In the genomic region with DNA sequence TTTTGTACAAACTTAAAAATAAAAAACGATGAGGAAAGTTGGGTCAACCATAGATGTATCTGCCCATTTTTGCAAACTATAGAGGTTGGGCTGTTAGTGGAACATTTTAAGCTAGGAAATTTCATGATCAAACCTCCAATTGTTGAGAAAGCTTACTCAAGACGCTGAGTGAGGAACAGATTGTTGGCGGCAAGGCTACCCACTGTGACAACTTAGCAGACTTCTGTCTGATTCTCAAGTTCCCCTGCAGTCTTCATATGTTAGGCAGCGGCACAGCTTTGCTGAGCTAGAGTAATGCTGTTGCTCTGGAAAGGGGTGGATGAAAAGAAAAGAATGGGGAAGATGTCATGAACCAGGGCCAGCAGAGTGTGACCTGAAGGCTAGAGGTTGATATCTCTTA, we compare ENCODE assay signal across 23 mouse cellular contexts. TPM values are rescaled to one million over a fixed set of nuclear protein-coding genes. Genes with fewer than 3 reads are reported as not detected.
A peak's percentile ranks its signal among the peaks of the same experiment; 100 is the strongest.
DNase-seq lines count a peak whose midpoint lies in the region; TF ChIP-seq lines count a peak whose summit lies in the region.
"Had no signal": no experiment of that assay in that cellular context is flagged by ENCODE, and none has a peak within 500 bp of the region (broad histone marks: within the 10 kb centered on the region; RNA-seq: fewer than 3 reads in every experiment).

No protein-coding gene starts in this region.

- whole genome bisulfite sequencing in embryonic facial prominence, embryonic 10.5 days: 83% methylated on average over 4 of the region's 4 CpGs

- intact Hi-C loops in heart, postnatal 14 days (cut with DNase I): no loop called here
- intact Hi-C loops in left cerebral cortex, postnatal 4 days (cut with DNase I): no loop called here
- intact Hi-C loops in left cerebral cortex, adult 2 months (cut with DNase I): no loop called here

- no peak overlapping the region for H3K27ac ChIP-seq in left cerebral cortex, adult 2 months
- H3K27ac ChIP-seq in embryonic facial prominence, embryonic 10.5 days (replicated peaks): no peak overlapping the region
- H3K27ac ChIP-seq: forebrain, embryonic 10.5 days; heart, adult 2 months; heart, embryonic 13.5 days; hindbrain, embryonic 12.5 days; limb, embryonic 12.5 days; liver, embryonic 12.5 days; neural tube, embryonic 12.5 days had no signal

- H3K27me3 ChIP-seq in embryonic facial prominence, embryonic 10.5 days (replicated peaks; ENCODE audit: low read depth, poor library complexity, severe bottlenecking): no peaks in the 10 kb centered on the region
- H3K27me3 ChIP-seq: heart, embryonic 13.5 days; hindbrain, embryonic 12.5 days; limb, embryonic 12.5 days; liver, embryonic 12.5 days; neural tube, embryonic 12.5 days had no signal

- H3K9me3 ChIP-seq in embryonic facial prominence, embryonic 10.5 days: no peaks in the 10 kb centered on the region
- H3K9me3 ChIP-seq: forebrain, embryonic 10.5 days; heart, embryonic 13.5 days; hindbrain, embryonic 12.5 days; limb, embryonic 12.5 days; liver, embryonic 12.5 days; neural tube, embryonic 12.5 days had no signal

- H3K36me3 ChIP-seq in embryonic facial prominence, embryonic 10.5 days (replicated peaks): no peaks in the 10 kb centered on the region
- H3K36me3 ChIP-seq: forebrain, embryonic 10.5 days; heart, embryonic 13.5 days; hindbrain, embryonic 12.5 days; limb, embryonic 12.5 days; liver, embryonic 12.5 days; neural tube, embryonic 12.5 days had no signal

- no peak for TF ChIP-seq CTCF in left cerebral cortex, adult 2 months (IDR thresholded peaks at IDR 0.05)

- peaks cover 2% of the 10 kb centered on the region; the same call in 1 of the 2 replicates for H3K4me1 ChIP-seq in embryonic facial prominence, embryonic 10.5 days
- H3K4me1 ChIP-seq: heart, embryonic 13.5 days; limb, embryonic 12.5 days; liver, embryonic 12.5 days; neural tube, embryonic 12.5 days had no signal

- H3K4me3 ChIP-seq in left cerebral cortex, adult 2 months: no peak overlapping the region
- H3K4me3 ChIP-seq in embryonic facial prominence, embryonic 10.5 days: no peak overlapping the region
- H3K4me3 ChIP-seq: forebrain, embryonic 10.5 days; heart, adult 2 months; heart, embryonic 13.5 days; hindbrain, embryonic 12.5 days; limb, embryonic 12.5 days; liver, embryonic 12.5 days; neural tube, embryonic 12.5 days had no signal

- DNase-seq in heart, adult 11 months: peak; percentile 7
- DNase-seq in heart, postnatal 14 days: no peak
- peak; percentile 17 for DNase-seq in left cerebral cortex, postnatal 4 days
- no peak for DNase-seq in left cerebral cortex, adult 2 months (ENCODE audit: extremely low spot score in 1 of 2, low spot score in 2 of 2)
- DNase-seq in brain, adult 2 months (ENCODE audit: low read depth, low spot score): peak; percentile 63
- DNase-seq in telencephalon, adult 2 months (ENCODE audit: low read depth, low spot score): peak; percentile 10
- no peak for DNase-seq in embryonic facial prominence, embryonic 10.5 days (ENCODE audit: low spot score)
- DNase-seq: adrenal gland, postnatal 10 days; gastrocnemius, postnatal 25 days; heart, adult 2 months; kidney, adult 9 months; kidney, postnatal 14 days; lung, adult 18-20 months; lung, postnatal 14 days; midbrain, embryonic 14.5 days; right cerebral cortex, postnatal 25 days; thymus, postnatal 25 days had no signal

RNA-seq across cellular contexts. Expression of a gene that starts 44.2 kb away (rescaled TPM):
- 1 to 10 TPM; 8.2 to 9.9 TPM for total RNA-seq in heart, postnatal 14 days (2021)
- total RNA-seq in left cerebral cortex, postnatal 4 days (2021): 1 to 10 TPM; 3.6 to 3.9 TPM
- 1 to 10 TPM; 5.4 to 7.9 TPM for total RNA-seq in left cerebral cortex, adult 2 months (2021)
- 10.7 and 14.2 TPM in 2 replicates for polyA plus RNA-seq in embryonic facial prominence, embryonic 10.5 days (2016; fragmentation: Nextera tagmentation; extraction: Ambion mirVana)

Comparison
In these comparisons a context has a peak if more than half of its experiments do, and no peak if none do; other contexts are left out.
1. DNase-seq: peak in heart, adult 11 months (single experiment), left cerebral cortex, postnatal 4 days (single experiment), brain, adult 2 months (single experiment) and telencephalon, adult 2 months (single experiment); none in heart, postnatal 14 days (0 of 2), left cerebral cortex, adult 2 months (0 of 2) and embryonic facial prominence, embryonic 10.5 days (single experiment).